Mouse (Mus musculus): ENCODE data around the gene Mrfap1. TPM values are rescaled to one million over a fixed set of nuclear protein-coding genes. Genes with fewer than 3 reads are reported as not detected.

The Mrfap1 gene
- total RNA-seq, 2 experiments from 2014 or later = 581 to 596 TPM

DNA sequence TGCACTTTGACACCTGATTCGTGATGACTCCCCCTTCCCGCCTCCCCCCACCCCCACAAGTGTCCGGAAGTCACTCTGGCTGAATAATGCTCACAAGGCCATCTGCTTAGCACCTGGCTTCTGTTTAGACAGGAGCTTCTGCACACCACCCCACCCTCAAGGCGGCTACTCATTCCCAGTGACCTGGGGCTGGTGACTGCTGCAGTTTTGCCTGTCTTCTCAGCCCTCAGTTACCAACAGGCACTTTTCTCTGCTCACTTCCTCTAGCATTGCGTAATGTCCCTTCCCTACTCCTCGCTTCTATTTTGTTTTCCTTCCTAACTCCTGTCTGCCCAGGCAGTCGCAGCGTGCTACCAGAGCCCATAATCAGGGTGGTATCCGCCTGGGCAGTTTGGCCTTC, 4.7 kb downstream of the Mrfap1 start:
- DNase-seq (ENCODE audit: low spot score in 2 of 2) = no peak

DNA sequence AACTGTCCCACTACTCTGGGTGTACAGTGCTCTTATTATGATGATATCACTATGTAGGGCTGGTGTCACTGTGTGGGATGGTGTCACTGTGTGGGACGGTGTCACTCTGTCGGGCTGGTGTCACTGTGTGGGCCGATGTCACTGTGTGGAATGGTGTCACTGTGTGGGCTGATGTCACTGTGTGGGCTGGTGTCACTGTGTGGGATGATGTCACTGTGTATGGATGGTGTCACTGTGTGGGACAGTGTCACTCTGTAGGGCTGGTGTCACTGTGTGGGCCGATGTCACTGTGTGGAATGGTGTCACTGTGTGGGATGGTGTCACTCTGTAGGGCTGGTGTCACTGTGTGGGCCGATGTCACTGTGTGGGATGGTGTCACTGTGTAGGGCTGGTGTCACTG, 10.5 kb downstream of the Mrfap1 start:
- DNase-seq (ENCODE audit: low spot score in 2 of 2) = no peak

DNA sequence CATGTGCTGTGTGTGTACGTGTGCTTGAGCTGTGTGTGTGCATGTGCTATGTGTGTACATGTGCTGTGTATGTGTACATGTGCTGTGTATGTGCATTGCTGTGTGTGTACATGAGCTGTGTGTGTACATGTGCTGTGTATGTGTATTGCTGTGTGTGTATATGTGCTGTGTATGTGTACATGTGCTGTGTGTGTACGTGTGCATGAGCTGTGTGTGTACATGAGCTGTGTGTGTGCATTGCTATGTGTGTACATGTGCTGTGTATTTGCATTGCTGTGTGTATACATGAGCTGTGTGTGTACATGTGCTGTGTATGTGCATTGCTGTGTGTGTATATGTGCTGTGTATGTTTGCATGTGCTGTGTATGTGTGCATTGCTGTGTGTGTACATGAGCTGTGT, 17.1 kb downstream of the Mrfap1 start:
- DNase-seq (ENCODE audit: low spot score in 2 of 2) = no peak

DNA sequence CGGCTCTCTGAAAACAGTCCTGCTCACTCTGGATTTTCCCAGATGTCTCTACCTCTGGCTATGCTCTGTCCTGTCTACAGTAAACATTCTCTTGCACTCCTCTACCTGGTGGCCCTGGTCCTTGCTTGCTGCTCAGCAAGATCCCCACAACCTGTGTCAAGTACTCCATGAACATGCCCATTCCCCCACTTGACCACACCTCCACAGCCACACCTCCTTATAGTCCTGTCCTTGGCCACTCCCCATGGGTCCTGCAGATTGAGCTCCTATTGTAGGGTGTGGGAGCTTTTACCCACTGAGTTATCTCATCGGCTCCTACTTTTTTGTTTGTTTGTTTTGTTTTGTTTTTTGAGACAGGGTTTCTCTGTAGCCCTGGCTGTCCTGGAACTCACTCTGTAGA, 17.7 kb downstream of the Mrfap1 start:
- no peak for DNase-seq (ENCODE audit: low spot score in 2 of 2)

DNA sequence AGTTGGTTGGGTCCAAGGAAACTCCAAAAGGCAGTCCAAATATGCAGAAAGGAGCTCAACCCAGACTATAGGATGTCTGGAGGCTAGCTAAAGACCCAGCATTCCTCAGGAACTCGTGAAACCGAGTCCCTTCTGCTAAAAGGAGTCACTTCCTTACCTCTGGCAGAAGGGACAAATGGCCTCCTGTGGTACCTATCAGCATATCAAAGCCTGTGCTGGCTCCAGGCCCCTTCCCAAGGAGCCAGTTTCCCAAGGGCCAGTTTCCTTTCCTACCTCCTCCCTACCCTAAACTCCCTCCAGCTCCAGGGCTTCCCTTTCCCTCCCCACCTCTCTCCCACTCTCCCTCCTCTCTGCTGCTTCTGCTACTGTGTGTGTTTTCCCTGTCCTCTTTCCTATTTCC, 19.4 kb downstream of the Mrfap1 start:
- DNase-seq (ENCODE audit: low spot score in 2 of 2) = no peak

DNA sequence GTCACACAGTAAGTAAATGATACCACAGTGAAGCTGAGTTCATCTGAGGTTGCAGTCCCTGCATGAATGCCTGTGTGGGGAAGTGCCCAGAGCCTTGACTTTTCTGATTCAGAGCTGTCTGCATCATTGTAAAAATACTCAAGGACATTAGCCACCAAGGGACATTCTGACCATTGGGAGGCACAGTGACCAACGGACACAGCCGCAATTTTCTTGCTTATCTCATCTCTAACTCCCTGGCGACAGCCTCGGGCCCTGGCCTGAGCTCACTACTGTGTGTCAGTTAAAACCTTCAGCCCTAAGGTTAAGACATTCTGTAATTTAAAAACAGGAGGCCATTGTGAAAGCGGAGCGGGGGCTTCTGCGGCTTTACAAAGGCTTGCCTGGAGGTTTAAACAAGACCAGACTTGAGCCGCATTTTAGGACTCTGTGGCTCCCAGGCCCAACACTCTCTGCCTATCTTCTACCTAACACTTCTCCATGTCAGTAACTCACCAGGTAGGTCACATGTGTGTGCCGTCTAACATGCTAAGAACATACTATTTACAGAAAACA, 20.5 kb downstream of the Mrfap1 start:
- DNase-seq (ENCODE audit: low spot score in 2 of 2) = no peak

DNA sequence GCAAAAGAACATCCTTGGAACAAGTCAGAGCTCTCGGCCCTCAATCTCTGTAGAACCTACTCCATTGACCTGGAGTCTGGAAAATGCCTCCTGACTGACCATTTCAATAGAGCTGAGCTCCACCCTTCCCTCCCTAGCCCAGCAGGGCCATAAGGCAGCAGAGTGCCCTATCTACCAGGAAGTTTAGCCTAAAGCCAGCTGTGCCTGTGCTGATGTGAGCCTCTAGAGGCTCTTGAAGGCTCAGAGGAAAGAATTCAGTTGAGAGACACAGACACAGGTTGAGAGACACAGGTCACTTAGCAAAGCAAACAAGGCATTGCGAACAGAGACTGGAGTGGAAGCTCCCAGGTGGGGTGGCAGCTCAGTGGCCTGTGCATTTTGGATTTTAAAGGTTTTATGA, 21.3 kb downstream of the Mrfap1 start:
- DNase-seq (ENCODE audit: low spot score in 2 of 2) = no peak

DNA sequence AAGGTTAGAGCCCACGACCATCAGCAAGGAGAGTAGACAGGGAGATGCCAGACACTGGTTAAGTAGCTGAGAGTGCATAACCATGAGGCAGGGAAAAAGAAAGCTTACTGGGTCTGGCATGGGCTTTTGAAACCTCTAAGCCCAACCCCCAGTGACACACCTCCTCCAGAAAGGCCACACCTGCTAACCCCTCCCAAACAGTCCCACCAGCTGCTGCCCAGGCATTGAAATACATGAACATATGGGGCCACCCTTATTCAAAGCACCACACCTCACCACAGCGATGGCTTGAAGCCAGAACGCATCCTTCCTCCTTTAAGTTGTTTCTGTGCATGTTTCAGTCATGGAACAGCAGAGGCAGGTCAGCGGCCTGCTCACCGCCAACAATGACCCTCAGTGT, 24.0 kb downstream of the Mrfap1 start:
- no peak for DNase-seq (ENCODE audit: low spot score in 2 of 2)

DNA sequence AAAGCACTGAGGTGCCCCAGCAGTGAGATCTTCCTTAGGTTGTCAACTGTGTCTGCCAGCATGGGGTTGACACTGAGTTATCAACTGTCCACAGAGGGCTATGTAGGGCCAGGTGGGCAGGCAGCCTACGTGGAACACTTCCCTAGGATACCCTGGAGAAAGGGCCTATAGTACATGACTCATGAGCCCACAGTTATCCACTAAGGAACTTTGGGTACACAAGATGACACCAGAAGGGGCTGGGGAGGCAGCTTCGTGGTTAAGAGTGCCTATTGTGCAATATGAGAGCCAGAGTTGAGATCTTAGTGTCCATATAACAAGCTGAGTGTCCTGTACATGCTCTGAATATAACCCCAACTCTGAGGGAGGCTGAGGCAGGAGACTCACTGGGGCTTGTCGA, 27.0 kb downstream of the Mrfap1 start:
- DNase-seq (ENCODE audit: low spot score in 2 of 2) = no peak

DNA sequence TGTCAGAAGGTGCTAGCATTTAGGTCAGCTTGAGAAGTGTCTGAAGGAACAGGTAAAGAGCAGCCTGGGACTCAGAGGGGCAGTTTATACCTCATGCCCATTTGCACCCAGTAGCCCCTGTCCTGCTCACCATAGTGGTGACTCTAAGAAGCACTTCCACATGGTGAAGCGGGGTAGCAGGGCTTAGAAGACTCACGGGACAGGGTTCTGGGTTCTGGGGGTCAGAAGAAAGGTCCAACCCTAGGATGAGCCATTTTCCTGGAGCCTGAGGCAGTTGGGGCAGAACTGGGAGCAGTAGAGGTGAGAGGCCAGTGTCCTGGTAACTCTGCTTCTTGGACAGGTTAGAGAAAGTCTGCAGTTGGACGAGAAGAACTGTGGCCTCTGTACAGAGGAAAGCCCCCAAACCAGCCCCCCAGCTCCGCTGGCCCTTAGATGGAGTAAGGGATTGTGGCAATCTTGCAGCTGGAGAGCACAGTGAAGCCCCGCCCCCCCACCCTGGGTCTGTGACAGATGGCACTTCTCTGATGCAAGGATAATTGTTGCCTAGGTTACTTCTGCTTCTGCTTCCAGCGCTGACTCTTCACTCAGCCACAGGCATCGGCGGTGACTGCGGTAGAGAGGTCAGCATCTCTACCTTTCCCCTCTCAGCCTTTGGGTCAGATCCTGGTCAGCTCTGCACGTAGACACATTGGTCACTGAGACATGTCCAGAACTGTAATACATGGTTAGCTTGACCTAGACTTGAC, 29.4 kb downstream of the Mrfap1 start:
- DNase-seq (ENCODE audit: low spot score in 2 of 2) = peak in 1 of 2 experiments; percentile 51

DNA sequence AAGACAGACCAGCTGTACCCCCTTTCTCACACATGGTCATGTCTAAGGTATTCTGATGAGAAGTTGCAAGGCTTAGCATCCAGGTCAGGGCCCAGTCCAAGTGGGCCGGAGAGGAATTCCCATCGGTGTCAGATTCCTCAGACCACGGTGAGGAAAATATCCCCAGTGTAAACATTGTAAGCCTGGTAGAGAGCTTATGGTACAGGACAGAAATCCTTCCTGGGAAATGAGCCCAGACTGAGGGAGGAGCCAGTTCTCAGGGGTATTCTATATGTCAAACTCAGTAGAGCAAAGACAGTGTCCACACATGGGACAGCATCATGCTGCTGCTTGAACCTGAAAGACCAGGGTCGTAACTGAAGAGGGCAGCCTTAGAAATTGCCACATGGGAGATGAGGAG, 36.7 kb downstream of the Mrfap1 start:
- no peak for DNase-seq (ENCODE audit: low spot score in 2 of 2)

DNA sequence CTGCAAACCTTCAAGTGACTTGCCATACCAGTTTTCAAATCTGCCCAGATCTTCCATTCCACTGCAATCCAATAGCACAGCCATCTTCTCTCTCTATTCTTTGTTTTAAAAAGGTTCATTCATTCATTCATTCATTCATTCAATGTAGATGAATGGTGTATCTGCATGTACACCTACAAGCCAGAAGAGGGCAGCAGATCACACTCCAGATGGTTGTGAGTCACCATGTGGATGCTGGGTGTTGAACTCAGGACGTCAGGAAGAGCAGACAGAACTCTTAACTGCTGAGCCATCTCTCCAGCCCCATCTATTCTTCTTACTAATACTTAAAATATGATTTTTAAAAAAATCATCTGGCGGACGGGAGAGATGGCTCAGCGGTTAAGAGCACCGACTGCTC, 39.5 kb downstream of the Mrfap1 start:
- no peak for DNase-seq (ENCODE audit: low spot score in 2 of 2)

DNA sequence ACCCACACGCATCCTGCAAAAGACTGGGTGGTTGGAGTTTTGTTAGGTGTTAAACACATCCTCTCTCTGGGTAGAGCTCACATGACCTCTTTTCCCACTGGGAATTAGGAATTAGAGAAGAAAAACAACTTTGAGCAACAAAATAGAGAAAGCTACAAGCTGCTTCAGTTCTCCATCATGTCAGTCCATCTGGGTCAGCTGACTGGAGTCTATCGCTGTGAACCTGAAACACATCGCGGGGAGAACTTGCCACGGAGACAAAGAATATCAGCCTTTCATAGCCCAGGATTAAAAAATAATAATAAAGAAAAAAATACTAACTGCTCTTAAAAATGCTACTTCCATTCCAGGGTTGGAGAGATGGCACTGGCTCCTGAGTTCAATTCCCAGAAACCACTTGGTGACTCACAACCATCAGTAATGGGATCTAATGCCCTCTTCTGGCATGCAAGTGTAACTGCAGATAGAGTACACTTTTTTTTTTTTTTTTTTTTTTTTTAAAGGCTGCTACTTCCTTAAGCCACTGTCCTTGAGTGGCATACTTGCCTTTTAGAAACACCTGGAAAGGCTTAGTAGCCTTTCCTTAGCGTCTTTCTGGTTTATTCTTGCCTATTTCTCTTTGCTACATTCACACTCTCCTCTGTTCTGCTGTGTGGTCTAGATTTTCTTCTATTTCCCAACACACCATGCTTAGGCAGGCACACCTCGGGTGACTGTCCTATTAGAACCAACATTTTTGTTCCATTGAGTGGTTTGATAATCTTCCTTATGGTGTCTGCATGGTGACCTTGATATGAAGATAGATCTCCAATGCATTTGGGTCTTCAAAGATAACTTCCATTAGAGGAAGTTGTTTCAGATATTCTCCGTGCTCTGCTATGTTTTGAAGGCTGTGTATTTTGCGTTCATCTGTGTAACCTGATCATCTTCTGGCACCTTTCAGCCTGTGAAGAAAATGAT, 46.2 kb downstream of the Mrfap1 start:
- DNase-seq (ENCODE audit: low spot score in 2 of 2) = no peak

DNA sequence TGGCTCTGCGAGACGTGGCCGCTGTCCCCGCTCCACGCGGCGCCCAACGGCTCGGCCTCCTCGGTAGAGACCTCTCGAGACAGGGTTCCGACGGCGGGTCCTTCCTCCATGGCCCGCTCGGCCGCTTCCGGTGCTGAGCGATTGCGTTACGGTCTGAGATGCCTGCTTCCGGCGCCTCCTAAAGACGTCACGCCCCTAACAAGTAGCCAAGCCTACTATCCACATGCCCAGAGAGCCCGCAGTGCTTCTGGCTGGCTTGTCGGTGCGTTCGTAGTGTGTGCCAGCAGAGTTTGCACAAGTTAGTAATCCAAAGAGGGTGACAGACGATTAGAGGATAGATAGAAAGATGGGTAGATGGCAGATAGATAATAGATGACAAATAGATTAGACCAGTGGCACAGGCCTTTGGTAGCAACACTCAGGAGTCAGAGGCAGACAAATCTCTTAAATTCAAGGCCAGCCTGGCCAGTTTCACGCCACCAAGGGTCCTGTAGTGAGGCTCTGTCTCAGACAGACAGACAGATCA, 48.0 kb downstream of the Mrfap1 start, which contains the start of gene Bloc1s4:
Gene Bloc1s4 (minus strand): TSS at position 115 of the 526 bp plus-strand sequence.
- peak; percentile 91 to 97 for DNase-seq (ENCODE audit: low spot score in 2 of 2)

DNA sequence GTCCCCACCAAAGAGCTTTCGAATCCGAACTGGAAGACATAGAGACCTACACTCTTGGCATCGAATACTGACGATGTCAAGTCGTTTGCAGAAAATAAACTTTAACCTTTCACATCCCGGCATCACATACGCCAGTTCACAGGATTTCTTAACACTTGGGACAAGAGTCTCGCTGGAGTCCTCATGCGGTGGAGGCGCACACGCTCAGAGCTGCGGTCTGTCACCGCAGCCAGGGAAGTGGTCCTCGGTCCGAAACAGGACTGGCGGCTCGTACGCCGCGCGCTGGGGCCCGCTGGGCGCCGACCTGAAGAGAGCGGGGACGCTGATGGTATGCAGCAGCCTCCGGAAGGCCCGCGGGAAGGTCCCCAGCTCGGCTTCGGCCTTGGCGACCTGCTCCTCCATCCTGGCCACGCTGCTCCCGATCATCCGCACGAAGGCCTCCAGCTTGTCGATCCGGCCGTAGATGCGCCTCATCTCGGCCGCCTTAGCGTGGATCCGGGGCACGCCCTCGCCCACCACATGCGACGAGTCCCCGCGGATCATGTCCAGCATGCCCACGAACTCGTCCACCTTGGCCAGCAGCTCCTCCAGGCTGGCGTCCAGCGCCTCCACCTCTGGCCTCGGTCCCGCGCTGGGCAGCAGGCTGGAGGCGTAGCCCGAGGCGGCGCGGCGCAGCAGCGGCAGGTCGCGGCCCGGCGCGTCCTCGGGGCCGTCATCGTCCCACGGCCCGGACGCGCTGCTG, 48.6 kb downstream of the Mrfap1 start:
- DNase-seq (ENCODE audit: low spot score in 2 of 2) = no peak

DNA sequence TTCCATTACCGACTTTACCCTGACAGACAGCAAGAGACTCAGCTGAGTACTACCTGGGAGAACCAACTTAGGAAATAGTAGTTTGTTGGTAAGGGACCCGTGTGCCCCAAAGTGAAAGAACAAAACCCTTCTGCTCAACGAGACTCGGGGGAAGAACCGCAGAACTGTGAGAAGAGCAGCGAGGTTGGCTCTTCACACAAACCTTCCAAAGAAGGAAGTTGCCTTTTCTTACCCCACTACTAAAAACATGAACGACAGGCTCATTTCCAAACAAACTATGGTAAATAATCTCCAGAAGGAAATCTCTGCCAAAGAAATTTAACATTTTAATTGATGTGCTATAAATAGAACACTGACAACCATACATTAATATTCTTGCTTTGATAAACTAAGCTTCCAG, 49.5 kb downstream of the Mrfap1 start:
- DNase-seq (ENCODE audit: low spot score in 2 of 2) = no peak

Other genes with a start within 250 kb of the Mrfap1 start
- gene Tbc1d14, start 203.5 kb downstream of the Mrfap1 start, total RNA-seq (2021) = 10 to 100 TPM; 82.2 to 92.2 TPM
- 10 to 100 TPM; 89.0 to 98.6 TPM for gene D5Ertd579e, start 100.7 kb downstream of the Mrfap1 start, total RNA-seq (2021)
- gene Bloc1s4, start 48.1 kb downstream of the Mrfap1 start, total RNA-seq (2021) = 10 to 100 TPM; 23.7 to 25.2 TPM
- 10 to 100 TPM; 28.9 to 31.0 TPM for gene Man2b2, start 33.9 kb upstream of the Mrfap1 start, total RNA-seq (2021)
- gene Ppp2r2c, start 71.7 kb upstream of the Mrfap1 start, total RNA-seq (2021) = 100 to 1,000 TPM; 383 to 399 TPM
- gene Wfs1, start 192.4 kb upstream of the Mrfap1 start, total RNA-seq (2021) = 100 to 1,000 TPM; 145 to 182 TPM

Measured in layer of hippocampus, adult 18-20 months (tissue).